ENCODE assay signal across 21 mouse cellular contexts in the genomic region with DNA sequence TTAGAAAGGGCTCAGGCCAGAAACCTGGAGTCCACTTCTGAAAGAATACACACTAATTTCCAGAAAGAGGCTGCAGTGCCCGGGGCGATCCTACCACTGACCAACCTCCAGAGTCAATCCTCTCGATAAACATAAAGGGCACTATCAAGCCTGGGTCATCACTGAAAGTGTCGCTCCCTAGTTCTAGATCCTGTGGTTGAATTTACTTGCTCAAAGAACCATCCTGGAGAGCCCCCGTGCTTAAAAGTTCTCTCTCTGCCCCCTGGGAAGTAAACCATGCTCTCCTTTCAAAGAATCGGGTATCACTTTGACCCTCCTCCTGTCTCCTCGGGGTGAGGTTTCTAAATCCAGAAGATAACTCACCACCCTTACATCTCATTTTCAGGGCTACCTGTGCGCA. TPM values are rescaled to one million over a fixed set of nuclear protein-coding genes. Genes with fewer than 3 reads are reported as not detected.
DNase-seq lines count a peak whose midpoint lies in the region; ATAC-seq lines count a peak whose summit lies in the region.
"Had no signal": no experiment of that assay in that cellular context is flagged by ENCODE, and none has a peak within 500 bp of the region (broad histone marks: within the 10 kb centered on the region; RNA-seq: fewer than 3 reads in every experiment).

No protein-coding gene starts in this region.

- peaks cover 87% of the 10 kb centered on the region for H3K27me3 ChIP-seq in midbrain, embryonic 11.5 days (ENCODE audit: control insufficient read depth, insufficient read depth, low read length)
- H3K27me3 ChIP-seq in midbrain, embryonic 13.5 days = peaks cover 95% of the 10 kb centered on the region
- H3K27me3 ChIP-seq: CH12.LX had no signal

- WGBS in midbrain, embryonic 11.5 days = 1% methylated on average over 8 of the region's 8 CpGs
- WGBS in midbrain, embryonic 13.5 days = 1% methylated on average over 8 of the region's 8 CpGs
- WGBS in large intestine, adult 2 months = 21% methylated on average over 8 of the region's 8 CpGs

- no peaks in the 10 kb centered on the region for H3K9me3 ChIP-seq in midbrain, embryonic 11.5 days (ENCODE audit: control insufficient read depth, low read length)
- no peaks in the 10 kb centered on the region for H3K9me3 ChIP-seq in midbrain, embryonic 13.5 days
- H3K9me3 ChIP-seq: hindbrain, embryonic 13.5 days had no signal

- H3K36me3 ChIP-seq in midbrain, embryonic 11.5 days (ENCODE audit: control insufficient read depth, insufficient read depth, low read length) = no peaks in the 10 kb centered on the region
- H3K36me3 ChIP-seq in midbrain, embryonic 13.5 days = no peaks in the 10 kb centered on the region
- H3K36me3 ChIP-seq: G1E; hindbrain, embryonic 13.5 days had no signal

- no peak overlapping the region for H3K4me3 ChIP-seq in midbrain, embryonic 11.5 days (ENCODE audit: low read depth, low read length)
- H3K4me3 ChIP-seq in midbrain, embryonic 13.5 days (replicated peaks) = no peak overlapping the region
- H3K4me3 ChIP-seq: hindbrain, embryonic 13.5 days had no signal

- no peak overlapping the region for H3K27ac ChIP-seq in midbrain, embryonic 11.5 days (ENCODE audit: low read depth, low read length)
- H3K27ac ChIP-seq in midbrain, embryonic 13.5 days = no peak overlapping the region
- H3K27ac ChIP-seq: hindbrain, embryonic 13.5 days; hindbrain, postnatal 0 days had no signal

- no peak overlapping the region for H3K4me2 ChIP-seq in midbrain, embryonic 11.5 days
- H3K4me2 ChIP-seq in midbrain, embryonic 13.5 days (replicated peaks) = no peak overlapping the region
- H3K4me2 ChIP-seq: heart, embryonic 11.5 days; hindbrain, embryonic 13.5 days had no signal

- H3K4me1 ChIP-seq in midbrain, embryonic 11.5 days (ENCODE audit: control insufficient read depth, insufficient read depth, low read length) = peaks cover 2% of the 10 kb centered on the region; the same call in 1 of the 2 replicates
- H3K4me1 ChIP-seq in midbrain, embryonic 13.5 days (replicated peaks) = peaks cover 21% of the 10 kb centered on the region

- H3K9ac ChIP-seq in midbrain, embryonic 11.5 days (ENCODE audit: low read length) = no peak overlapping the region
- H3K9ac ChIP-seq in midbrain, embryonic 13.5 days (replicated peaks) = no peak overlapping the region
- H3K9ac ChIP-seq: hindbrain, embryonic 13.5 days had no signal

- ATAC-seq in midbrain, embryonic 11.5 days (ENCODE audit: low FRiP score) = no peak
- no peak for ATAC-seq in midbrain, embryonic 13.5 days
- ATAC-seq: hindbrain, postnatal 0 days; inflammation-experienced regulatory T-cells, adult 6 months; intestine, embryonic 16.5 days; Patski had no signal

- peak; percentile 33 for DNase-seq in embryo, embryonic 10.5 days (ENCODE audit: low spot score)
- no peak for DNase-seq in embryo, embryonic 10 days (ENCODE audit: low spot score)
- peak; percentile 41 for DNase-seq in heart, adult 11 months
- no peak for DNase-seq in heart, adult 18-20 months
- peak; percentile 92 for DNase-seq in midbrain, embryonic 11.5 days (ENCODE audit: low spot score, missing footprints)
- DNase-seq in large intestine, adult 2 months (ENCODE audit: low read depth, low spot score) = peak; percentile 18
- no peak for DNase-seq in urinary bladder, adult 2 months (ENCODE audit: low spot score)
- DNase-seq: adrenal gland, postnatal 10 days; adrenal gland, postnatal 36 days; cerebellum, adult 18-20 months; cerebellum, adult 9-10 months; gastrocnemius, postnatal 25 days had no signal

RNA-seq across cellular contexts. Expression of gene Satb2, which starts 4.2 kb away (rescaled TPM):
- under 1 TPM; 0.21 to 0.22 TPM for total RNA-seq in heart, adult 18-20 months (2021)
- 1.2 and 1.5 TPM in 2 replicates for polyA plus RNA-seq in midbrain, embryonic 11.5 days (2014; fragmentation: Nextera tagmentation; extraction: Ambion mirVana)
- polyA plus RNA-seq in midbrain, embryonic 13.5 days (2015; fragmentation: Nextera tagmentation; extraction: Ambion mirVana) = 0.80 and 1.9 TPM in 2 replicates
- 5.1 and 6.1 TPM in 2 replicates for polyA plus RNA-seq in large intestine, adult 2 months (2012; rRNA removed)
- polyA plus RNA-seq in urinary bladder, adult 2 months (2012; rRNA removed) = 0.34 and 0.46 TPM in 2 replicates
- polyA plus RNA-seq: G1E; inflammation-experienced regulatory T-cells, adult 6 months had no signal

Comparison
In these comparisons a context has a peak if more than half of its experiments do, and no peak if none do; other contexts are left out.
1. DNase-seq: peak in embryo, embryonic 10.5 days (single experiment), heart, adult 11 months (single experiment), midbrain, embryonic 11.5 days (single experiment) and large intestine, adult 2 months (single experiment); none in embryo, embryonic 10 days (single experiment), heart, adult 18-20 months (0 of 2) and urinary bladder, adult 2 months (single experiment).